Comparison of ENCODE assay signal across 8 mouse cellular contexts in the genomic region with DNA sequence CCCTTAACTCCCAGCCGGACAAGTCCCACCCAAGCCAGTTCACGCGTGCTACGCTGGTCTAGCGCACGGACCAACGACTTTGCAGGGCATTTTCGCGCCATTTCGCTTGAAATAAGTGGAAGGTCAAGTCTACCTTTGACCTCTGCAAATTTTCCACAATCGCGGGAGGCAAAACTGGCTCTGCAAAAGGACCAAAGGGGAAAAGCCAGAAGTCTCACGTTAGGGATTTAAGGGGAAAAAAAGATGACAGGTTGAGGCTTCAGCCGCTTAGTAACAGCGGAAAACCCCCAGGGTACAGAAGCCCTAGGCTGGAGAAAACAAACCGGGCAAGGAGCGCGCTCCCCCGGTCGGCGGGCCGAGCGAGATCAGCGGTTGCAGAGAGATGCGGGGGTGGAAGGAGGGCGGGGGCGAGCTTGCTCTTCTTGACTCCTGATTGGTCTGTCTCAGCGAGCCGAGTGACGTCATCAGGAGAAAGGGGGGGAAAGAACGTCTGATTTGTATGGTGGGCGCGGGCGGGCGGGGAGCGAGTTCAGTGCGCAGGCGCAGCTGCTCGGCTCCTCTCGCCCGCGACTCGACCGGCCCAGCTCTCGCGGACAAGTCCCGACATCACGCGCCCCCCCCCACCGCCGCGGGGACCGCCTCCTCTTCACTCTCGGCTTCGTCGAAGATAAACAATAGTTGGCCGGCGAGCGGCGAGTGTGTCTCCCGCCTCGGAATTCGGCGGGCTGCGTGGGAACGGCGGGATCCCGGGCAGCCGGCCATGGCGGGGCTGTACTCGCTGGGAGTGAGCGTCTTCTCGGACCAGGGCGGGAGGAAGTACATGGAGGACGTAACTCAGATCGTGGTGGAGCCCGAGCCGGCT. TPM values are rescaled to one million over a fixed set of nuclear protein-coding genes. Genes with fewer than 3 reads are reported as not detected.
DNase-seq lines count a peak whose midpoint lies in the region; ATAC-seq and TF ChIP-seq lines count a peak whose summit lies in the region.

A gene (plus strand): TSS at position 532 of the 862 bp plus-strand sequence.

- H3K9ac ChIP-seq in hindbrain, postnatal 0 days (replicated peaks; ENCODE audit: low read length), result peak within 1 kb of the TSS; percentile 93

- ATAC-seq in common myeloid progenitor, adult 5-6 weeks (replicated peaks; ENCODE audit: low read depth, poor library complexity, severe bottlenecking), result peak; percentile 88
- peak; percentile 97 for ATAC-seq in hindbrain, postnatal 0 days
- peak; percentile 85 for ATAC-seq in megakaryocyte, adult 5-6 weeks (ENCODE audit: poor library complexity, severe bottlenecking)

- peak within 1 kb of the TSS; percentile 99 for H3K27ac ChIP-seq in gastrocnemius, adult 2 months
- H3K27ac ChIP-seq in hindbrain, postnatal 0 days, result peak within 1 kb of the TSS; percentile 92
- H3K27ac ChIP-seq in left cerebral cortex, adult 2 months, result peak within 1 kb of the TSS; percentile 97

- DNase-seq in ZHBTc4 (ENCODE audit: low read depth, low spot score), result peak; percentile 100
- peak; percentile 98 for DNase-seq in gastrocnemius, adult 2 months
- peak; percentile 100 for DNase-seq in hindbrain, postnatal 0 days (ENCODE audit: low spot score)
- peak; percentile 95 to 97 for DNase-seq in left cerebral cortex, adult 2 months (ENCODE audit: extremely low spot score in 1 of 2, low spot score in 2 of 2)
- DNase-seq in right cerebral cortex, adult 2 months (ENCODE audit: low spot score in 2 of 2), result peak; percentile 98
- peak; percentile 99 for DNase-seq in urinary bladder, postnatal 14 days (ENCODE audit: low spot score)

- H3K36me3 ChIP-seq in hindbrain, postnatal 0 days (ENCODE audit: insufficient read depth, low read length), result no peaks in the 10 kb centered on the region

- no peaks in the 10 kb centered on the region for H3K27me3 ChIP-seq in hindbrain, postnatal 0 days (ENCODE audit: insufficient read depth, low read length)

- no peaks in the 10 kb centered on the region for H3K9me3 ChIP-seq in hindbrain, postnatal 0 days (ENCODE audit: low read length)

- peak within 1 kb of the TSS; percentile 66 for H3K4me2 ChIP-seq in hindbrain, postnatal 0 days (ENCODE audit: low read depth, low read length)

- H3K4me1 ChIP-seq in hindbrain, postnatal 0 days (ENCODE audit: insufficient read depth, low read length), result 0 out of 2 replicates have a peak, but pooled peaks cover 7% of the 10 kb centered on the region

- no peak for TF ChIP-seq CTCF in gastrocnemius, adult 2 months (IDR thresholded peaks at IDR 0.05)
- no peak for TF ChIP-seq CTCF in hindbrain, postnatal 0 days (IDR thresholded peaks at IDR 0.05; ENCODE audit: low read depth)
- TF ChIP-seq CTCF in left cerebral cortex, adult 2 months (IDR thresholded peaks at IDR 0.05), result no peak

- peak within 1 kb of the TSS; percentile 92 for H3K4me3 ChIP-seq in gastrocnemius, adult 2 months
- peak within 1 kb of the TSS; percentile 98 for H3K4me3 ChIP-seq in hindbrain, postnatal 0 days (ENCODE audit: low read length)
- peak within 1 kb of the TSS; percentile 75 for H3K4me3 ChIP-seq in left cerebral cortex, adult 2 months

- intact Hi-C loops in gastrocnemius, adult 2 months (cut with DNase I), result loop anchor here (1.0 to 2.0 kb wide), 2 partner anchors 42 to 76 kb away; a partner anchor contains a TSS
- intact Hi-C loops in left cerebral cortex, adult 2 months (cut with DNase I), result loop anchor here (2.0 to 5.0 kb wide), 3 partner anchors 42 to 169 kb away; a partner anchor contains a TSS

- WGBS in hindbrain, postnatal 0 days, result under 1% methylated on average over 59 of the region's 78 CpGs

RNA-seq across cellular contexts. Expression of the gene that starts here (rescaled TPM):
- 12.1 and 16.6 TPM in 2 replicates for total RNA-seq in common myeloid progenitor, adult 5-6 weeks (2017)
- 1 to 10 TPM; 5.6 to 6.5 TPM for total RNA-seq in gastrocnemius, adult 2 months (2021)
- 11.4 and 12.8 TPM in 2 replicates for total RNA-seq in hindbrain, postnatal 0 days (2014; rRNA removed)
- 14.4 and 14.5 TPM in 2 replicates for polyA plus RNA-seq in hindbrain, postnatal 0 days (2015; fragmentation: Nextera tagmentation; extraction: Ambion mirVana)
- 10 to 100 TPM; 17.7 to 18.0 TPM for total RNA-seq in left cerebral cortex, adult 2 months (2021)
- total RNA-seq in megakaryocyte, adult 5-6 weeks (2015), result 27.5 and 30.6 TPM in 2 replicates
- 13.2 and 14.0 TPM in 2 replicates for total RNA-seq in megakaryocyte, adult 5-6 weeks (2017)

Comparison
In these comparisons a context has a peak if more than half of its experiments do, and no peak if none do; other contexts are left out.
1. Peak in every context shown above with its lines: DNase-seq, ATAC-seq, H3K4me3 ChIP-seq and H3K27ac ChIP-seq.